Mouse (Mus musculus): ENCODE measurements around the gene Fermt2.

Gene Fermt2

GRCm38 (mm10) chr14:45464036-45465035 lies 65.6 kb downstream of the Fermt2 start:
- DNase-seq (ENCODE audit: low spot score in 2 of 2) = no peak

- DNase-seq (ENCODE audit: low spot score in 2 of 2) = no peak
Measured at GRCm38 (mm10) chr14:45463599-45463998, 66.3 kb downstream of the Fermt2 start.

GRCm38 (mm10) chr14:45462875-45463475 lies 66.9 kb downstream of the Fermt2 start:
- DNase-seq (ENCODE audit: low spot score in 2 of 2) = no peak

DNA sequence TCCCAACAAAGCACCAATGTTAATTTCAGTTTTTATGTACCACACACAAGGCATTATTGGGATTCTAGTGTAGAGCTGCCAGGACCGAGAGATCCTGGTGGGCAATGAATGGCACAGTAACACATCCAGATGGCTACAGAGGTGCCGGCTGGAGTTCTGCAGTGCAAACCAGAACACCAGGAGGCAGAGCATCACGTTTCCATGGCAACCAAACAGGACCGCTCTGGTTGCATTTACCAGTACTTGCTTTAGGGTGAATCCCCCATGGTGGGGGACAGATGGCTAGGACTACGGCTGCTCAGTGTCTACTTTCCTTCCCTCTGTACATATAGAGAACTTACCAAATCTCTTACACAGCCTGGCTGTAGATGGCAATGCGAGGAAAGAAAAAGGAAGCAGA lies 67.5 kb downstream of the Fermt2 start:
- peak; percentile 72 to 84 for DNase-seq (ENCODE audit: low spot score in 2 of 2)

DNA sequence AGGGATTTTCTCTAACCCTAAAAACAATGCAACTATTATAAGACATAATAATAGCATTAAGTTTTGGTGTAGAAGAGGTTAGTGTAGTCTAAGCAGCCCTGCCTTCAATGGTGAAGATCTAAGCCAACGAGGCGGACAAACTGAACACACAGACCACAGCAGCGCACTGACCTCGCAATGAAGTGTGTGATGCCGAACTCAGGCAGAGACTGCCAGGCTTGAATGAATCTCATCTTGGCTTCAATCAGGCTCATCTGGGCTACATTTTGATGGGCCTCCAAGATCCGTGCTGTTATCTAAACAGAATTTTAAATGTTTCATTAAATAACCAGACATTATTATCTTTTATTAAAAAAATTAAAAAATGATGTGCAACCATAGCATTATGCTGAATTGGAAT lies 68.0 kb downstream of the Fermt2 start:
- no peak for DNase-seq (ENCODE audit: low spot score in 2 of 2)

DNA sequence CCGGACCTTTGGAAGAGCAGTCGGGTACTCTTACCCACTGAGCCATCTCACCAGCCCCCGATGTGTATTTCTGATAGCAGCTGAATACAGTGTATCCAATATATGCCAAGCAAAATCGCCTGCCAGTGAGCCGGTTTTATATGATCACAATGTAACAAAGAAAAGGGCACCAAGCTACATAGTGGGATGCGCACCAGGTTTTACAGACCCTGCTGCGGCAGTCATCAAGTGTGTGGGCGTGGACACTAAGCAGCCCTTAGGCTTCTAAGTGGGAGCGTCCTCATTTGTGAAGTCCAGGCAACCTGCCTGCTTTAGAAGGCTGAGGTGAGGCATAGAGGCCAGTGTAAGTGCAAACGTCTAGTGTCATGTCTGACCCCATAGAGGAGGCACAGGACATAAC lies 69.4 kb downstream of the Fermt2 start:
- DNase-seq (ENCODE audit: low spot score in 2 of 2) = no peak

DNA sequence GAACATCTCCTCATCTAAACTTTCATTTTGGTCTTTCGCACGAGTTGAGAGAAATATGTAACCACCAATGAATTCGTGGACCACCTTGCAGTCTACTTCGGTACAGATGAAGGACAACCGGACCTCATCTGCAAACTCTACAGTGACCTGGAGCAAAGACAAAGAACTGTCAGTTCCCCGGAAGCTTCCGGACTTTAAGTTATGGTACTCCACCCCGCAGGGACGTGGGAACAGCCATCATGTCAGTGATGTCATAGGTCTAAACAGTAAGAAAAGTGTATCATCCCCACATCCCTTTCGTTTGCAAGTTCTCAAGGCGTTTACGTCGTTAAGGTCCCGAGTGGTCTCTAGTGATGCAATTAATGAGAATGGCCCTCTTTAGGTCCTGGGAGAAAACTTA lies 70.0 kb downstream of the Fermt2 start:
- DNase-seq (ENCODE audit: low spot score in 2 of 2) = no peak

- no peak for DNase-seq (ENCODE audit: low spot score in 2 of 2)
Measured at GRCm38 (mm10) chr14:45457003-45457402, 72.9 kb downstream of the Fermt2 start.

GRCm38 (mm10) chr14:45456502-45456846 lies 73.4 kb downstream of the Fermt2 start:
- DNase-seq (ENCODE audit: low spot score in 2 of 2) = no peak

- peak in 1 of 2 experiments; percentile 64 for DNase-seq (ENCODE audit: low spot score in 2 of 2)
Measured at GRCm38 (mm10) chr14:45455651-45456501, 74.0 kb downstream of the Fermt2 start.

GRCm38 (mm10) chr14:45453538-45454233 lies 76.2 kb downstream of the Fermt2 start:
- no peak for DNase-seq (ENCODE audit: low spot score in 2 of 2)

GRCm38 (mm10) chr14:45452861-45453512 lies 76.9 kb downstream of the Fermt2 start:
- DNase-seq (ENCODE audit: low spot score in 2 of 2) = no peak

DNA sequence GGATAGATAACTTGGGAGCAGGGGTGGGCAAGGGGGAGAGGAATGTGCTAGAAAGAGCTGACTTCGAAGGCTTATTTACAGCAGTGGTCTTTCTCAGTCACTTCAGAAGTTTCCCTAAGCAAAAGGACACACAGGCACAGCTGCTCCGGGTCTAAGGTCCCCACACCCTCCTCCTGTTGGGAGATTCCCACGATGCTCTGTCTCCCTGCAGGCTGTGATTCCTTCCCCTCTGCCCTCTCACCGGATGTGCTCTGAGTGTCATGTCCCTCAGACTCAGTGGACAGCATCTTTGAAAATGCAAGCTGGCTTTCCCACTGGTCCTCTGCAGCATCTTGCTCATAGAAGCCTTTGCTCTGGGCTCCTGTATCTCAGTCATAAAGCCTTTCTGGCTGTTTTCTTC lies 77.8 kb downstream of the Fermt2 start:
- no peak for DNase-seq (ENCODE audit: low spot score in 2 of 2)

DNA sequence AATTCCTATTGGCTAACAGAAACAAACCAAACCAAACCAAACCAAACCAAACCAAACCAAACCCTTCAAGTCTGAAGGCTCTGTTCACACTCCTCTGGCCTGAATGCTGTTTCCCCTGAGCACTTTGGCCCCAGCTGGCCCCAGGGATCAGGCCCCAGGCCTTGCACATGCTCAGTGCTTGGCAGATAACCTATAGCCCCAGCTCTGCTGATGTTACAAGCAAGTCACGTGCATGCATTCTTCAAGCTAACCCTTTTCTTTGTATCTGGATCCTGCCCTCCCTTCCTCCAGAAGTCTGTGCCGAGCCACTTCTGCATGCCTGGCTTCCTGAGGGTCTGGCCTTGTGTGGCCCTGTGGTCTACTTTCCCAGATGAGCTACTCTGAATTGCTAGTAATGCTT lies 78.8 kb downstream of the Fermt2 start:
- no peak for DNase-seq (ENCODE audit: low spot score in 2 of 2)

DNA sequence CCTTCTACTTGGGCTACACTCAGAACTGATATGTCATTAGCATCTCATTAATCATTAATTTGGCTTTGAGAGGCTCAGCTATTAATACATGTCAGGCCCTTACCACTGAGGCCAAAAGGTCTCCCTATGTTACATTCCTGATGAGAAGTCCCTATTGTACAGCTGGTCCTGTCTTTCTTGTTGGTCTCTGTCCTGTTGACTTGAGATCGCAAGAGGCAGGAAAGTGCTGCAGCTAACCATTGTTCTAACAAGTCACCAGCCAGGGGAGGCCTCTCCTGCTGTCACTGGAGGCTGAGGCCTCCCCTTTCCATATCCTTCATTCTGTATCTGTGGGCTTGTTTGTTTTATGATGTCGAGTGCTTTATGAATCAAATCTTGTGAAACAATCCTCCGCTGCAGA lies 83.1 kb downstream of the Fermt2 start:
- no peak for DNase-seq (ENCODE audit: low spot score in 2 of 2)

- DNase-seq (ENCODE audit: low spot score in 2 of 2) = no peak
Measured at GRCm38 (mm10) chr14:45445445-45445844, 84.5 kb downstream of the Fermt2 start.

GRCm38 (mm10) chr14:45444870-45445269 lies 85.0 kb downstream of the Fermt2 start:
- DNase-seq (ENCODE audit: low spot score in 2 of 2) = no peak

DNA sequence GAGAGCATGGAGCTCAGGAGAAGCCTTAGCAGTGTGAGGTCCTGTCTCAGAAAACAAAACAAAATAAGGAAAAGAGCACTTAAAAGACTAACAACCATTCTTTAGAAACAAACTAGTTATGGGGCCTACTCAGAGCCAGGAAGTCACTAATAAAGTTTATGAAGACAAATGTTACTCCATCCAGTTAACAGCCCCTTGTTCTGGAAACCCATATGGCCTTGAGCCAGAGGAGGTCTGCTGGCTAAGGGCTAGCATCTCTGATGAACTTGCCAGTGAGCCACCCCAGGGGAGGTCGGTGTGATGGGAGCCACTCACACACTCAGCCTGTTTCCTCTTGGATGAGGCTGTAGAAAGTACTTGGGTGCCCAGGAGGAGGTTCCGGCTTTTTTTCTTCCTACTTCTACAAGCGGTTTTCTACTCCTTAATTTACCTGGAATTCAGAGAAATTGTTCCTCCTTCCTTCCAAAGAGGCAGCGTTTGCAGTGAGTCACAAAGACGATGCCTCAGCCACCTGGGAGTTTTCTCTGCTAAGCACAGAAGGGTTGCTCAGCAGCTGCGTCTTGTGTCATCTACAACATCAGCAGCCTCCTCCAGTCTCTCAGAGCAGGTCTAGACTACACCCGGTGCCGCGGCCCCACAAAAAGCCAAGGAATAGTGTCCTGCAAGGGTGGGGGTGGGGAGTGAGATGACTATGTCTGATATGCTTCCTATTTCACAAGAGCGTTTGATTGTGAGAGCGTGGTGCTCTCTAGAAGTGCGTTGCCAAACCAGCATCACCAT lies 86.9 kb downstream of the Fermt2 start:
- DNase-seq (ENCODE audit: low spot score in 2 of 2) = no peak

- no peak for DNase-seq (ENCODE audit: low spot score in 2 of 2)
Measured at GRCm38 (mm10) chr14:45441291-45441690, 88.6 kb downstream of the Fermt2 start.

DNA sequence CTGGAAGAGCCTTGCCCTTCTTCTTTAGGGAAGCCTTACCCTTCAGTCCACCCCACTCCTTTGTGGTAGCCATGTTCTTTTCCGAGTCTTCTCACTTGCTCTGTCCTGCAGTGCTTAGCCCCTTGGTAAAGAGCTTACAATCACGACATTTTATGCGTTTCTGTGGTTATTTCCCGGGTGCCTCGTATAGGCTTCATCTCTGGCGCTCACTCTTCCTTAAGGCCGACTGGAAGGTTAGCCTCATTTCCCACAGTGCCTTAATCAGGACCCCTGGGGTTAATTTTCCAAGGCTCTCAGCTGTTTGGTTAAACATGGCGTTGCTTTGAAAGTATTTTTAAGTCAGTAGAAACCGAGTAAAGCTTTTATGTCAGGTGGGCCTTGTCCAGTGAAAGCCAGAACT lies 90.5 kb downstream of the Fermt2 start:
- DNase-seq (ENCODE audit: low spot score in 2 of 2) = no peak

Measured in right cerebral cortex, postnatal 10 days (tissue).